Comparison of ENCODE assay signal across 22 mouse cellular contexts in the genomic region with DNA sequence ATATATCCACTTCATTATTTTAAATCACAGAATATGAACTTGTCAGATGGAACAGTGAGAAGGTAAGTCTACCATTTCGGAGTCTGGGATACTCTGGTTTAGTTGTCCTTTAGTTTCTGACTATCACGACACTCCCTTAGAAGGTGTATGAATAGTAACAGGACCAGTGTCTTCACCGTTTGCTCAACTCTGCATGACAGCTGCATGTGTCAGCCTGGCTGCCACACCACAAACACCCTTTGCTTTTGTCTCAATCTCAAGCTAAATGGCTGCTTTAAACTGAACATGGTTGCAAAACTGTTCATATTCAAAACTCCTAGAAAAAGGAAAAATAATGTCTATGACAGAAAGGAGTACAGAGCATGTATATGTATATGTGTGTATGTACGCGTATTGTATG.
"Had no signal": no experiment of that assay in that cellular context is flagged by ENCODE, and none has a peak within 500 bp of the region (broad histone marks: within the 10 kb centered on the region; RNA-seq: fewer than 3 reads in every experiment).

No protein-coding gene starts in this region.

- H3K4me2 ChIP-seq: heart, embryonic 11.5 days; heart, embryonic 13.5 days; heart, embryonic 15.5 days; hindbrain, embryonic 13.5 days; hindbrain, embryonic 15.5 days; limb, embryonic 13.5 days; limb, embryonic 15.5 days; liver, embryonic 12.5 days had no signal

- H3K9ac ChIP-seq: heart, embryonic 15.5 days; hindbrain, embryonic 13.5 days; hindbrain, embryonic 15.5 days; kidney, embryonic 15.5 days; limb, embryonic 15.5 days; liver, embryonic 12.5 days; liver, embryonic 14.5 days had no signal

- H3K27me3 ChIP-seq: heart, embryonic 13.5 days; heart, embryonic 15.5 days; hindbrain, embryonic 13.5 days; hindbrain, embryonic 15.5 days; liver, embryonic 12.5 days had no signal

- H3K4me3 ChIP-seq: heart, adult 2 months; heart, embryonic 13.5 days; heart, embryonic 15.5 days; hindbrain, embryonic 13.5 days; hindbrain, embryonic 15.5 days; kidney, embryonic 15.5 days; limb, embryonic 13.5 days; limb, embryonic 15.5 days; liver, embryonic 12.5 days had no signal

- H3K27ac ChIP-seq: heart, adult 2 months; heart, embryonic 15.5 days; hindbrain, embryonic 15.5 days; kidney, postnatal 0 days; limb, embryonic 13.5 days; limb, embryonic 15.5 days; liver, embryonic 12.5 days; liver, embryonic 14.5 days had no signal

- H3K9me3 ChIP-seq: heart, embryonic 13.5 days; heart, embryonic 15.5 days; hindbrain, embryonic 13.5 days; hindbrain, embryonic 15.5 days; kidney, embryonic 15.5 days; limb, embryonic 13.5 days; limb, embryonic 15.5 days; liver, embryonic 12.5 days had no signal

- ATAC-seq: liver, embryonic 12.5 days had no signal

- H3K36me3 ChIP-seq: hindbrain, embryonic 13.5 days; hindbrain, embryonic 15.5 days; limb, embryonic 13.5 days; limb, embryonic 15.5 days had no signal

- DNase-seq: gastrocnemius, postnatal 14 days; gastrocnemius, postnatal 36 days; heart, adult 2 months; heart, postnatal 14 days; heart, postnatal 36 days; kidney, adult 11 months; kidney, adult 2 months; kidney, adult 9 months; kidney, postnatal 36 days; layer of hippocampus, adult 9-11 months; layer of hippocampus, postnatal 36 days had no signal
